Mouse (Mus musculus) intestine, embryonic 16.5 days (tissue): Measurements from ENCODE around the gene Irak3. TPM values are rescaled to one million over a fixed set of nuclear protein-coding genes. Genes with fewer than 3 reads are reported as not detected.

Experiments used
- ATAC-seq: fragments of 200-750 bp; cut with Nextera tagmentation; 2 replicates; pipeline ENCODE4 v1.8.0; 2017; ENCODE audit warnings: moderate TSS enrichment, moderate library complexity
- H3K27ac ChIP-seq: fragments of 300-500 bp; sonication (generic); 2 replicates; pipeline ENCODE4 v1.5.1; 2014; ENCODE audit warnings: mild to moderate bottlenecking, low read length
- H3K27me3 ChIP-seq: fragments of 300-500 bp; sonication (generic); replicated peaks from 2 replicates; pipeline ENCODE4 v1.6.1; 2014; ENCODE audit warnings: low read length, control low read depth, mixed read lengths; ENCODE audit not compliant: control insufficient read depth, insufficient read depth
- H3K36me3 ChIP-seq: fragments of 300-500 bp; sonication (generic); 2 replicates; pipeline ENCODE4 v1.6.1; 2014; ENCODE audit warnings: low read length, control low read depth; ENCODE audit not compliant: control insufficient read depth, insufficient read depth
- H3K4me1 ChIP-seq: fragments of 300-500 bp; sonication (generic); 2 replicates; pipeline ENCODE4 v1.6.1; 2014; ENCODE audit warnings: low read length, control low read depth, mixed read lengths; ENCODE audit not compliant: control insufficient read depth, insufficient read depth
- H3K4me2 ChIP-seq: fragments of 300-500 bp; sonication (generic); 2 replicates; pipeline ENCODE4 v1.6.1; 2014; ENCODE audit warnings: low read depth, low read length, control low read depth
- H3K4me3 ChIP-seq: fragments of 300-500 bp; sonication (generic); 2 replicates; pipeline ENCODE4 v1.5.1; 2014; ENCODE audit warnings: mild to moderate bottlenecking, low read length
- H3K9ac ChIP-seq: fragments of 300-500 bp; sonication (generic); 2 replicates; pipeline ENCODE4 v1.6.1; 2014; ENCODE audit warnings: low read depth, low read length
- H3K9me3 ChIP-seq: fragments of 300-500 bp; sonication (generic); 2 replicates; pipeline ENCODE4 v1.6.1; 2016; ENCODE audit warnings: low read length, control low read depth; ENCODE audit not compliant: control insufficient read depth
- WGBS: fragments of 180-500 bp; shearing (Covaris S2); extraction: QIAGEN DNeasy Blood & Tissue Kit; methylation state at CpG from one replicate; pipeline ENCODE4 v1.1.7; 2014; 5-methylcytosine and 5-hydroxymethylcytosine counted together
- polyA plus RNA-seq: library from polyadenylated mRNA; unstranded; fragments of >200 nt; fragmentation: Nextera tagmentation; extraction: Ambion mirVana; gene quantifications from 2 replicates; pipeline ENCODE4 v1.2.1, GENCODE M21; 2015

Irak3 gene
- polyA plus RNA-seq, 1 experiment from 2014 or later, result 1.1 TPM

DNA sequence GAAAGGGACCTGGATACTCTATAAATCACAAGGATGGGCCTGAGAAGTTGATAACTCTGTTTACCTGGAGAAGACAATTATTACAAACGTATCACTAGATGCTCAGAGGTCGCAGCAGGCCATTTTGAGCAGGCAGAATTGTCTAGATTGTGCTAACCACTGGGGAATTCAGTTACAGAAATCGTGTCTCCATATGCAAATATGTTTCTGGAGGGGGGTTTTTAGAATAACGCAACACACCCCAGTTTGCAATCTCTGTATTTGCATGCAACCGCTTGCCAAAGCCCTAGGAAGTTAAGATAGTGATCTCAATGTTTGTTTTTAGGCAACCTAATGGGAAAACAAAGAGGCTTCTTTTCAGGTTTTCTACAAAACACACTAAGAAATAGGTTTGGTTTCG is 10.8 kb downstream of the Irak3 start:
- Histone ChIP-seq H3K36me3 (no peaks in the 10 kb centered on the region), H3K27me3 (no peaks in the 10 kb centered on the region), H3K9ac (no peak overlapping the region), H3K9me3 (no peaks in the 10 kb centered on the region), H3K4me3 (no peak overlapping the region), H3K4me1 (no peaks in the 10 kb centered on the region), H3K27ac (no peak overlapping the region), H3K4me2 (no peak overlapping the region)
- 83% methylated on average over 6 of the region's 6 CpGs for WGBS
- no peak for ATAC-seq

DNA sequence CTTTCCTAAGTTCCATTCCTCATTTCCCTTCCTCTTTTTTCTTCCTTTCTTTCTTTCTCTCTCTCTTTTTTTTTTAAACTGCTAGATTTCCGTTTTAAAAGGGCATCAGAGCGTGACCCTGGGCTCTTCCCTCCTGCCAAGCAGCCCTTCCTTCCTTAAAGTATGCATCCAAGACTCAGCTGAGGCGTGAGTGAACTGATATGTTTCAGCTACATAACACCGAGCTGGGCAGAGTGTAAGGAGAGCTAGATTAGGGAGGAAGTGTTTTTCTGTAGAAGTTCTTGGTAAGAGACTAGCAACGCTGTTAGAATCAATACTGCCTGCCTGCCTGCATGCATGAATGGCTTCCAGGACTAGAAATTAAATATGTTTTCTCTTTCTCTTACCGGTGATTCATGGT is 12.1 kb downstream of the Irak3 start:
- WGBS, result 43% methylated on average over 6 of the region's 6 CpGs
- ATAC-seq, result no peak
- Histone ChIP-seq H3K9me3 (no peaks in the 10 kb centered on the region), H3K36me3 (no peaks in the 10 kb centered on the region), H3K27me3 (no peaks in the 10 kb centered on the region), H3K4me3 (no peak overlapping the region), H3K27ac (no peak overlapping the region), H3K4me2 (no peak overlapping the region), H3K4me1 (no peaks in the 10 kb centered on the region), H3K9ac (no peak overlapping the region)

DNA sequence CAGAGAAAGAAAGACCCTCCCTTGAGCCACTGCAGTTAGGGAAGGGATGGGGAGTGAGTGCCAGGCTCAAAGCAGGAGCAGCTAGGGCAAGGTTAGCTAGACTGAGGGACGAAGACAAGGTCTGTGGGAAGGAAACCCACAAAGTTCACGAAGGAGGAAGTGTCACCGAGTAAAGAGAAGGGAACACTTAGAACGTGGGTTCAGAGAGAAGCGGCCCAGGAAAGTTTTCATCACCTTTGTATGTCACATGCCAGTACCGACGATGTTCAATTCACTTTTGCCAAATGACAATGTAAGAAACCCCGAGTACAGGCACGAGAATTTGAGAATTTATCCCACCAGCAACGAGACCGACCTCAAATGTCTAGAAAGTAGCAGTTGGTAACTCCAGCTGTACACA is 12.7 kb downstream of the Irak3 start:
- Histone ChIP-seq H3K4me1 (no peaks in the 10 kb centered on the region), H3K9me3 (no peaks in the 10 kb centered on the region), H3K27me3 (no peaks in the 10 kb centered on the region), H3K4me3 (no peak overlapping the region), H3K36me3 (no peaks in the 10 kb centered on the region), H3K4me2 (no peak overlapping the region), H3K9ac (no peak overlapping the region), H3K27ac (no peak overlapping the region)
- no peak for ATAC-seq
- WGBS, result 73% methylated on average over 11 of the region's 11 CpGs

DNA sequence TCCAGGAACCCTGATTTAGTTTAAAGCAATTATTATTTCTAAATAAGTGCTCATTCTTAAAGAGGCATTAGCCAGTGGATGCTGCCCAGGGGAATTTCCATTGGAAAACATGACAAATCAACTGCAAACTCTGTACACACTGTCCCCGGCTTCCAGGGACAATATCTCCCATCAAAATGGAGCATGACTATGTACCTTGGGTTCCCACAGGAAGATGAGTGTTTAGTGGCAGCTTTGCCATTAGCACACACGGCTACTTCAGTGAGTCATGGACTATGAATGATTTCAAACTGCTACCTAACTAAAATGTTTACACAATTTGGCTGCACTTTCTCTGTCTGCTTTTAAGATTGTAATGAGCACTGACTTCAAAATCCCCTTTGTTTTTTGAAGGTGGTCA is 13.4 kb downstream of the Irak3 start:
- Histone ChIP-seq H3K9me3 (no peaks in the 10 kb centered on the region), H3K4me2 (no peak overlapping the region), H3K4me3 (no peak overlapping the region), H3K4me1 (no peaks in the 10 kb centered on the region), H3K9ac (no peak overlapping the region), H3K27me3 (no peaks in the 10 kb centered on the region), H3K36me3 (no peaks in the 10 kb centered on the region), H3K27ac (no peak overlapping the region)
- ATAC-seq, result no peak
- 40% methylated on average over 2 of the region's 2 CpGs for whole genome bisulfite sequencing

DNA sequence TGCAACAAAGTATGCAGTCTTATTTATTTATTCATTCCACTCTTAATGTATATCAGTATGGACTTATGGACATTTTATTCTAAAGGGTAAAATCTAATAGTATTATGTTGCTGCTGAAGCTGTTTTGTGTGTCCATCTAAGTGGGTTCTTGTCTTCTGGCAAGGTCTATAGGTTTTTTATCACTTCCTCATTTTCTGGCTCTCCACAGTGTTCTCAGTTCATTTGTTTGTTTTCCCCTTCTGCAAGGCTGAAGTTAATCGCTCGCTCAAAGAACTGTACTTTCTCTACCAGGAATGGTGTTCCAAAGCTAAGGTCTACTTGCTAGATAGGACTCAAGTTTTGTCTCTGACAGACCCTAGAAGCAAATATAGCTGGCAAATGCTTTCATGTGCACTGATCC is 18.6 kb downstream of the Irak3 start:
- no peak for ATAC-seq
- no peak overlapping the region for H3K27ac ChIP-seq
- WGBS, result 77% methylated on average over 2 of the region's 2 CpGs
- no peaks in the 10 kb centered on the region for H3K36me3 ChIP-seq
- H3K4me1 ChIP-seq, result no peaks in the 10 kb centered on the region
- H3K9ac ChIP-seq, result no peak overlapping the region
- no peaks in the 10 kb centered on the region for H3K9me3 ChIP-seq
- H3K4me3 ChIP-seq, result no peak overlapping the region
- H3K4me2 ChIP-seq, result no peak overlapping the region
- H3K27me3 ChIP-seq, result no peaks in the 10 kb centered on the region

DNA sequence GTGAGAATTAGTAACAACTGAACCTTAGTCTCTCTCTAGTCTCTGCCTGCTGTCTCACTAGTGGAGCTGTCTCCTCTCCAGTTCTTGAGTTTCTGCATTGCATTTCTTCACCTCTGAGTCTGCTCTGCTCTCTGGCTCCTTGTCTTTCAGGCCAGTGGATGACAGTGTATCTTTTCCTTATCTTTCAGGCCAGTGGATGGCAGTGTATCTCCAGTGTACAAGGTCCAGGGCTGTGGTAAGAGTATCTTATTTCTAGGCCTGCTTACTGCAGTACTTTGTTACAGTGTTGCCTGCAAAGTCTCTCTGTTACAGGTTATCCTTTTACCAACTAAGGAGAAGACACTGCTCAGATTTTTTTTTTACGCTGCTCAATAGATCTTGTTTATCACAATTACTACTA is 19.0 kb downstream of the Irak3 start:
- Histone ChIP-seq H3K4me3 (no peak overlapping the region), H3K27ac (no peak overlapping the region), H3K9me3 (no peaks in the 10 kb centered on the region), H3K4me2 (no peak overlapping the region), H3K36me3 (no peaks in the 10 kb centered on the region), H3K9ac (no peak overlapping the region), H3K27me3 (no peaks in the 10 kb centered on the region), H3K4me1 (no peaks in the 10 kb centered on the region)
- WGBS, result 89% methylated on average over 1 of the region's 1 CpGs
- ATAC-seq, result no peak

DNA sequence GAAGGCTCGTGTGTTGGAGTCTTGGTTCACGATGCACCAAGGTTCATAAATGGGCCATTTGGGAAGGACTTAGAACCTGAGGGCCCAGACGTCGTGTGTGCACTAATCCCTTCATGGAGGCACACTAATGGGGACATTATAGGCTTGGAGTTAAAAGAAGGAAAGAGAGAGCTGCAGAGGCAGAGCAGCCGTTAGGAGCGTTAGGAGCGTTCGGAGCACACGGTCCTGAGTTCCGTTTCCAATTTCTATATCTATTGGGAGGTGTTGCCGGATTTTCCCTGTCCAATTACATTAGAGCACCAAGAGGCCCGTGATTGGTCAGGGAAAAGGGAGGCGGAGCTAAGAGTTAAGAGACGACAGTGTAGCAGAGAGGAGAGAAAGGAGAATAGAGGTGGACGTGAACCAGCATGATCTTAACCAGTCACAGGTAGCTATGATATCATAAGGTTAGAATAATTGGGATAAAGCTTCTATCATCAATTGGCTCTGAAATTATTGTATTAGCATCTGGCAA is 27.7 kb downstream of the Irak3 start:
- 83% methylated on average over 15 of the region's 15 CpGs for WGBS
- H3K4me2 ChIP-seq, result no peak overlapping the region

DNA sequence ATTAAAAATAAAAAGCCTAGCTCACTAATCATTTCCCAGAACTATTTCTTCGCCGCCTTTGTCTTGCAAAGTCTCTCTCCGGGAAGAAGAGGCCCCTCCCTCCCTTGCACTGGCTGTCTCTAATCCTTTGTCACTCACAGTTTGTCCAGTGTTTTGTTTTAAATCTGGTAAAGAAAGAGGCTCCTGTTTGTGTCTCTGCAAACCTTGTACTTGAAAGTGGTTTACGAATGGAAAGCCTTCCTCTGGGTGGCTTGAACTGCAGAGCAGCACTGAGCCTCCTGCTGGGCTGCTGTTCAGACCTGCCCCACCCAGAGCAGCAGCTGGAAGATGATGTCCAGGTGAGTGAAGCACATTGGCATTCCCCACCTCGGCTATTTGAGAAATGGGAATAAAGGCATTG is 30.6 kb downstream of the Irak3 start:
- WGBS, result 48% methylated on average over 5 of the region's 5 CpGs
- ATAC-seq, result no peak
- Histone ChIP-seq H3K36me3 (no peaks in the 10 kb centered on the region), H3K4me3 (no peak overlapping the region), H3K4me1 (no peaks in the 10 kb centered on the region), H3K27me3 (no peaks in the 10 kb centered on the region), H3K27ac (no peak overlapping the region), H3K4me2 (no peak overlapping the region), H3K9me3 (no peaks in the 10 kb centered on the region), H3K9ac (no peak overlapping the region)

More for the DNA sequence above, 27.7 kb downstream of the Irak3 start:
- ATAC-seq, result no peak
- Histone ChIP-seq H3K27me3 (no peaks in the 10 kb centered on the region), H3K9ac (no peak overlapping the region), H3K27ac (no peak overlapping the region), H3K4me1 (no peaks in the 10 kb centered on the region), H3K36me3 (no peaks in the 10 kb centered on the region), H3K9me3 (no peaks in the 10 kb centered on the region), H3K4me3 (no peak overlapping the region)

DNA sequence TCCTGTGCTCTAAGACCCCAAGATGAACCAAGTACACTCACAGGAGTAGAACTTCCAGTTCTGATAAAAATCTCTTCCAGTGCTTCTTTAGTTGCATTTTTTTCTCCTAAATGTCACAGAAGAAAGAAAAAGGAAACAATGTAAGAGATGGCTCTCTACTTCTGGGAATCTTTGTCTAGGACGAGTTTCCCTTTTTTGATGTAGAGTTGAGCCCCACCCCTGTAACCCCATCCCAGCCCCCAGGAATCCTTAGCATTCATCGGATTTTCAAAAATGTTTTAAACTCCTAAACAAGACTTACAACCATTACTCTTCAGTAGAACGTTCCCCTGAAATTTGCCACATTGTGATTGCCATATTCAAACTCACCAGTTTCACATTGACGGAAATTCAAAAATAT is 31.7 kb downstream of the Irak3 start:
- Histone ChIP-seq H3K4me1 (no peaks in the 10 kb centered on the region), H3K9me3 (no peaks in the 10 kb centered on the region), H3K27me3 (no peaks in the 10 kb centered on the region), H3K36me3 (no peaks in the 10 kb centered on the region), H3K9ac (no peak overlapping the region), H3K4me2 (no peak overlapping the region), H3K4me3 (no peak overlapping the region), H3K27ac (no peak overlapping the region)
- 77% methylated on average over 4 of the region's 4 CpGs for WGBS
- no peak for ATAC-seq

DNA sequence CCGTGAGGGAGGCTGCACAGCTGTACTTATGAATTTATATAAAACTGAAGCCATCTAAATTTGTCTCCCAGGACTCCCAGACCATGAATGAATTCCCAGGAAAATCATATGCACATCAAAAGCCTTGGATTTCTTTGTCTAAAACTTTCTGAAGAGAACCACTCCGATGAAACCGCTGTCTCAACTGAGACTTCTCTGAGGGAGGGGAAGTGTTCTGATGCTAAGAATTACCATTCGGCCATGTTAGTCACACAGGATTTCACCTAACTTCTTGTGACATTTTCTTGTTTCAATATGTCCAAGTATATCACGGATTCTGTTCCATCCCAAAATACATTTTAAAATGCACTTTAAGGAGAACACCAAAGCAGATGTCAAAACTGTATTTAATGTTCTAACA is 32.1 kb downstream of the Irak3 start:
- H3K36me3 ChIP-seq, result no peaks in the 10 kb centered on the region
- no peak for ATAC-seq
- 79% methylated on average over 5 of the region's 5 CpGs for WGBS
- H3K4me1 ChIP-seq, result no peaks in the 10 kb centered on the region
- H3K27ac ChIP-seq, result no peak overlapping the region
- no peaks in the 10 kb centered on the region for H3K27me3 ChIP-seq
- no peak overlapping the region for H3K9ac ChIP-seq
- no peaks in the 10 kb centered on the region for H3K9me3 ChIP-seq
- no peak overlapping the region for H3K4me3 ChIP-seq
- H3K4me2 ChIP-seq, result no peak overlapping the region
